Mouse (Mus musculus): Measurements from ENCODE around the gene Fsd1.
A peak's percentile ranks its signal among the peaks of the same experiment; 100 is the strongest.

Gene Fsd1

DNA sequence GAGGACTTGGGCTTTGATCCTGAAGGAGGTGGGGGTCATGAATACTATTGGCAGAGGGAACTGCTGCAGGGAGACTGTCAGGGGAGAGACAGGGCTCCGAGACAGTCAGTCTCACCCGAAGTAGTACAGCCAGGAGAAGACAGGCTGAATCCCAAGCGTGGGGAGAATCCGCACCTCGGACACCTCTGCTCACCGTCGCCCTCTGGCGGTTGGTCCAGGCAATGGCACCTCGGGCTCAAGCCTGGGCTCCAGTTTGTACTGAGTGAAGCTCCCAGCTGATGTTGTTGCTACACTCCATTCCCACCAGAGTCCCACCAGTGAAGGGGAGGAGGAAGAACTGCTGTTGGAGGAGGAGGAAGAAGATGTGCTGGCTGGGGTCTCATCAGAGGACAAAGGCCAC lies 24.4 kb downstream of the Fsd1 start:
- peak; percentile 59 for DNase-seq

DNA sequence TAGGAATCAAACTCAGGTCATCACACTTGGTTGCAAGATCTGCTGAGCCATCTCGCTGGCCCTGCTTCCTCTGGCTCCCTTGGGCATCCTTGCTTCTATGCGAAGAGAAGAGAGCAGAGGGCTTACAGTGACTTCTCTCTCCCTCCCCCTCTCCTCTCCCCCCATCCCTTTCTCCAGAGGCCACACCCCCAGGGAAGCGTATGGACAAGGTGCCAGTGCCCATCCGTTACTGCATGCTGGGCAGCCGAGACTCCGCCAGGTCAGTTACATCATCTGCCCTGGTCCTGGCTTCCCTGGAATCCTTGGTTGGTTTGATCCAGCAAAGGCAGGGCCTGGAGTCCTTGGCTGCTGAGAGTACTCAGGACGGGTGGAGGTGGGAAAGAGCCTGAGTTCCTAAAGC lies 25.1 kb downstream of the Fsd1 start:
- no peak for DNase-seq

DNA sequence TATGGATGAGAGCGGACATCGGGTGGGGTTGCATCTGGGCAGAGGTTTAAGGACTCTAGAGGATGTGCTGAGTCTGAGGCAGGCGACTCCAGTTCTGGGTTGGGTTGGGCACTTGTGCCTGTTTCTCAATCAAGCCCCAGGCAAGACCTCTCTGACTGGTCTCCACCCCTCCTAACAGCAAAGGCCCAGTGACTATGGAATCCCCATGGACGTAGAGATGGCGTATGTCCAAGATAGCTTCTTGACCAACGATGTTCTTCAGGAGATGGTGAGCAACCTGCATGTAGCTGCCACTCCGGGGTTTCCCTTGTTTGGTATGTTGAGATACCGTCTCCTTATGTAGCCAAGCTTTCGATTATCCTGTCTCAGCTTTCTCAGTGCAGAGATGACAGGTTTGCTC lies 29.0 kb downstream of the Fsd1 start:
- DNase-seq = no peak

DNA sequence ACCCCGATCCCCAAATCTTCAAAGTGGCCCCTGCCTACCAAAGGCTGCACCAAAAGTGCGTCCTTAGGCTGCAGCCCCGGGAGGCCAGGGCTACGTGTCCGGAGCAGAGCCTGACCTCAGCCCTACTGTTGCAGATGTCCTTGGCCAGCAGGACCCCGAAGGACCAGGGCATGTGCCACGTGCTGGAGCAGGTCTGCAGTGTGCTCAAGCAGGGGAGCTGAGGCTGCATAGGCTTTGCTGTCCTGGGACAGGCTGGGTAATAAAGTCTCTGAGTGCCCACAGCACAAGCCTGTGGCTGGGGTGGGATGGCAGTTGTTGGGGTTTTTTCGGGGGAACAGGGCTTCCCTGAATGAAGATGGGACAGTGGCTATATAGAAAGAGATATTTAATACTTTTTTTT lies 30.1 kb downstream of the Fsd1 start:
- DNase-seq = no peak

- no peak for DNase-seq
Measured at GRCm38 (mm10) chr17:56016793-56017785, 30.8 kb downstream of the Fsd1 start.

DNA sequence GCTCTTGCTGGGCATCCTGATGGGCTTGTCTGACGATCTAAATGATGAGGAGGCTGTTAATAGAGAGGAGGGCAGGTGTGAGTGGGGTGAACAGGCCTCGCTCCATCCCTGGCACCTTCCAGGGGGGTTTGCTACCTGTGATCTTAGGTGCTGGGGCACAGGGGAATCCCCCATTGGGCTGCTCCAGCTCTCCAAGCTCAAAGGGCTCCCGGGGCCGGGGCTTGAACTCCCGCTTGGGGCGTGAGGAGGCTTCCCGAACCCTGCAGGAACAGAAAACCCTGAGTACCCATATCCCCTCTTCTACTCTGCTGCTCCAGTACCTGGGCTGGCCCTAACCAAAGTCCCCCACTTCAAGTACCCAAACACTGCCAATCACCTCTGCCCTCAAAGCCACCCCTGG lies 31.5 kb downstream of the Fsd1 start:
- no peak for DNase-seq

DNA sequence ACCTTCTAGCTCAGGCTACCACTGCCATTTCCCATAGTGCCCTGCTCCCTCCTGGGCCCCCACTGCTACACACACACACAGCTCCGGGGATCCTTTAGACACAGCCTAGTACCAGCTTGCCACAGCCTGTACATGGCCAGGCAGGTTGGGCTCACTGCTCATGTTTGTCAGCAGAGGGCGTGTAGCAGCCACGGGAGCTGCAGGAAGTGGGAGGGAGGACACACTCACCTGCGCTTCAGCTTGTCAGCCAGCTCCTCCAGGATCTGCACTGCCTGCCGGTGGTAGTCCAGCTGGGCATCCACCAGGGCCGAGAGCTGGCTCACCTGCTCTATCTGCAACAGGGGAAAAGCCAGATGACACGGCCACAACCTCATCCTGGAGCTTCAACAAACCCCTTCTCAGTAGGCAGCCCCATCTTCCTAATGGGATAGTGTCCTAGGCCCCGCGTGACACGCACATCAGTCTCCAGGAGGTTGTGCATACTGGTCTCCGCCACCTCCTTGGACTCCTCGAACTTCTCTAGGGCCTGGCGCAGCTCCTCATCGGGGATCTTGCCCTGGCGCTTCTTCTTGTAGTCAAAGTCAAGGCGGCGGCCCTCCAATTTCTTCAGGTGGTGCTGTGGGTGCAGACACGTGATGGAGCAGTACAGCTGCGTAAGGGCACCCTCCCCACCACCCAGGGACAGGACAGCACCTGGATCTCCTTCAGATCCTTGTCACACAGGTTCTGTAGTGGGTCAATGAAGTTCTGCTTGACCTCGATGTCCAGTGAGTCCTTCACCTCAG lies 32.2 kb downstream of the Fsd1 start:
- DNase-seq = no peak

DNA sequence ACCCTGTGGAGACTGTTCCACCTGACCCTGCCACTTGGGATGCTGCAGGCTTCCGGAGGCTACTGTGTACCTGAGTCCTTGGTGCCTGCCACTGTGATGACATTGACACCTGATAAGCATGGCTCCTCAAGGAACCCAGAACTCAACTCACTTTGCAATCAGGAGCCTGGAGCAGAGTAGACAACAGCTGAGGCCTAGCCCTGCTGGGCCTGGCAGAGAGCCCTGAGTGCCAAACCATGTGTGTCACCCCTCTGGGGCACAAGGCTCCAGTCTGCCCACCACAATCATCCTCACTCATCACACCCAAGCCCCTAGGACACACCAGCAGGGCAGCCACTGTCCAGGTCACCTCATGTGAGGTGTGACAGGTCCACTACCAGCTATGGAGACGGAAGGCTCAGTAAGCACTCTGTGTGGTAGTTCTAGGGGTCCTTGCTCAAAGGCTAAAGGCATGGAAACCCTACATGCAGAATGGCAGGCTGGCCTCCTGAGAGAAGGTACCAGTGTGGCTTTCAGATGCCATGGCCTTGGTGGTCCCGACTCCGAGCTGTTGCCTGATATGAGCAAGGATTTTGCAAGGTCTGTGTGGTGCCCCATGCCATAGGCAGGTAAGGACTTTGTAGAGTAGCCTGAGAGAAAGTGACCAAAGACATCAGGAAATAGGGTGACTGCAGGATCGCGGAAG lies 34.2 kb downstream of the Fsd1 start:
- DNase-seq = no peak

DNA sequence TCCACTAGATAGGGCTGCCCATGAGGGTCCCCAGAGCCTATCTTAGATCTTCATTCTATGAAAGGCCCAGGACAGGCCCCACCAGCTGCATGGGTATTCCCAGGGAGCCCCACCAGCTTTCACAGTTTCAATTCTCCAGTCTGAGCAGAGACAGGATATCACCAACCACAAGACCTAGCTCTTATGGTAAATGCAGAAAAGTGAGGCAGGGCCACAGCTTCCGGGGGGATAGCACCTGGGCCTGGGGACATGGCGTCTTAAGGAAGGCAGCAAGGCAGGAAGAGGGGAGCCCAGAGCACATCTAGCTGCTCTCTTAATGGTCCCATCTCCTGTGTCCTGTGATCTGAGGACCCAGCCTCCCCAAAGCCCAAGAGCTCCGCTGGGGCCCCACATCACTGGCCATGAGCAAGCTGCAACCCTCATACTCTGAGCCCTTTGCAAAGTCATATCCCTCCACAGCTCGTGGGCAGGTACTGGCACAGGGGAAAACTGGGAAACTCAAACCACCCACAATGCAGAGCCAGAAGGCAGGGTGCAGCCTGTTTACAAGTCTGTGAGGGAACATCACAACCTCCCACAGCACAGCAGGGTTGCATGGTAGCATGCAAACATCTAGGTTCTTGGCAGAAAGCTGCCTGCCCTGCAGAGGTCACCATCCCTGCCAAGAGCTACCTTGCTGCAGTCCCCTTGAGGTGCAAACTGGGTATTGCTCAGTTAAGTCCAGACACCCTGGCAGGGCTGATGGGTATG lies 35.0 kb downstream of the Fsd1 start:
- DNase-seq = no peak

DNA sequence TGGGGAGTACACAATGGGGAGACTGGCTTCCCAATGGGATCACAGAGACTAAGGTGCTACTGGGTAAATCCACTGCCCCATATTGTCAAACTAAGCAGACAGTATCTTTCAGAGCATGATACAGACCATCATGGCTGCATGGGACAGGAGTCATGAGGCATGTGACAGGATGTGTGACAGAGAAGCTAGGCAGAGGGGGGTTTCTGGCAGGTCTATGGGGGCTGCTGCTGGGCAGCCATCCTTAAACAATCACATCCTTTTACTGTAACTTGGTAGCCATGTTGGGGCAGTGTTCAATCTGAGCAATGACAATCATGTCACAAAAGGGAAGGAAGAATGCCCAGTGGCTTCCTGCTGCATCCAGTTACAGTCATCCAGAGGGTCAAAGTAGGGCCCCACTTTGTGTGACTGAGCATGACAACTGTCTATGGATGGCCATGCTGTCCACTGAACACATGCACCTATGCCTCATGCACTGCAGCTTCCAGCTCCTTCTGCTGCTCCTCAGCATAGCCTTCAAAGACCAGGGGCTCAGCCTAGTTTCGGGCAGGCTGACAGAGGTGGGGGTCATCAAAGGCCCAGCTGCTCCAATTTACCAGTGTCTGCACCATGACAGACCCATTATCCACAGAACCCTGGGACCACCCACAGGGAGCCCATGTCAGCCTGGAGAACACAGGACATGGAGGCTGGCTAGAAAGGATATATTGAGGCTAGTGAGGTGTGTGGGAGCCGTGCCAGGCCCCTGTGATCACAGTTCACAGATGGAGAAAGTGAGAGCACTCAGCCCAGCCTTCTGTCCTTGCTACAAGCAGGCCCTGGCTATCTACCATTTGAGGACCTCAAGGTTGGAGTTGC lies 36.1 kb downstream of the Fsd1 start:
- no peak for DNase-seq

GRCm38 (mm10) chr17:56022989-56023290 lies 36.6 kb downstream of the Fsd1 start:
- no peak for DNase-seq

DNA sequence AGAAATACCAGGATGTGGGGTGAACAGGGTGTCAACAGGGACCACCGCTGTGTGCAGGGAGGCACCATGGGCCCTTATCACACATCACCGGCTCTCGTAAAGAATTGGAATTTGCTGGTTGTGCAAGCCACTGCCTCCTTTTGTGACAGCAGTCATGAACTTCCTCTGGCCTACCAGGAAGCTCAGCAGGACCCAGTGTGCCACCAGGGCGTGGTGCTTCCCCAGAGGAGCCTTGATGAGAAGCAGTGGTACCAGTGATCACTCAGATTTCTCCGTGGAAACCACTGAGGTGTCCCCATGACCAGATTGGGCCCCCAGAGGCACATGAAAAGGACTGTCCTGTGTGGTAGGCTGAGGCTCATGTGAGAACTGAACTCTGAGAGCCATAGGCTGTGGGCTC lies 37.1 kb downstream of the Fsd1 start:
- no peak for DNase-seq

DNA sequence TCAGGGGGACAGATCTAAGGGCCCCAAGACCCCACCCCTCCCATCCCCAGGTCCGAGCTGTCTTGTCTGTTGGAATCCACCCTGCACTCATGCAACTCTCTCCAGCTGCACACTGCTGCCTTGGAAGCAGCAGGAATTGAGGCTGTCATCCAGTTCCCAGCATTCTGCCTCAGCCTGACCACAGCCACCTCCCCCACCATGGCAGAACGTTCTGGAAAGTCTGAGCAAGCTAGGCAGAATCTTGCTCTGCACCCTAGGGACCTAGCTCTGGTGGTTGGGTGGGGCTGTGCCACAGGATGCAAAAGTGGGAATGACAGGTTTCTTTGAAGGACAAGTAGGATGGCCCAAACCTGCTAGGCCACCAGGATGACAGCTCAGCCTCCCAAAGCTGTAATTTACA lies 38.2 kb downstream of the Fsd1 start:
- no peak for DNase-seq

DNA sequence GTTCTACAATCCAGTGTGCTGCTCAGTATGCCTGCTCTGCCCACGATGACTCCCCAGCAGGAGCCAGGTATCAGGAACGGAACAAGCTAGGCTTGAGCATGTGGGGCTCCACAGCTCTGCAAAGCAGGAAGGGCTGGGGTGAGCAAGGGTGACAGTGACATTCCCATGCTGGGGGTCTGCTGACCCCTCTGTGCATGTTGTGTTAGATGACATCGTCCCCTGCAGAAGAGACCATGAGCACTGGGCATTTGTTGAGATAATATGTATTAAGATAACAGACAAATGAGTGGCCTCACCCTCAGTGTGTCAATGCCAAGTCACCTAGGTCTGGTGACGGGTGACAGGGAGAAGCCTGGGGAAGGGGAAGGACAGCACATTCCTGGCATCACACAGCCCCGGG lies 38.6 kb downstream of the Fsd1 start:
- no peak for DNase-seq

GRCm38 (mm10) chr17:56026303-56026702 lies 40.0 kb downstream of the Fsd1 start:
- DNase-seq = no peak

- DNase-seq = no peak
Measured at GRCm38 (mm10) chr17:56026881-56027280, 40.6 kb downstream of the Fsd1 start.

- no peak for DNase-seq
Measured at GRCm38 (mm10) chr17:56027801-56028441, 41.6 kb downstream of the Fsd1 start.

DNA sequence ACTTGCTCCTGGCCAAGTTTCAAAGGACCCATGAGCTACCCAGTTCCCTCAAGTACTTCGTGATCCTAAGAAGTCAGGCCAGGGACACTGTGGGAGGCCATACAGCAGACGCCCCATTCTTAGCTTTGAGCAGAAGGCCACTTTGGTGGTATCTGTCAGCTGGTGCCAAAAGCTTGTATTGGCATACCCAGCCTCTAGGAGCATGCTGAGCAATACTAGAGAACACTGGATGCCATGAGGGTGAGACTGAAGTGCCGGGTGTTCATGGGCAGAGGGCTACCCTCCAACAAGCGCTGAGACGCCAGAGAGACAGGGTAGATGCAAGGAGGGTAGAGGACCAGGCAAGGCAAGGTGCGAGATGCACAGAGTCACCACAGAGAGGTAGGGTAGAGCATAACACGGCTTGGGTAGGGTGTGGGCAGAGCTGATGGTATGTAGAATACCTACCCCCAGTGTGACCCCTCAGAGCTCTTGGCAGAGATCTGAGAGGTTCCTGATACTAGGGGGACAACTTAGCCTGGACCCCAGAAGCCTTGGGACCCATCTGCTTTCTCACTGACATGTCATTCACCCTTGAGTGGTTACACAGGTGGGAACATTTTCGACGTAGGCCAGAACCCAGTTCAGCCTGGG lies 44.0 kb downstream of the Fsd1 start:
- DNase-seq = no peak

GRCm38 (mm10) chr17:56030919-56031318 lies 44.6 kb downstream of the Fsd1 start:
- peak; percentile 81 for DNase-seq

DNA sequence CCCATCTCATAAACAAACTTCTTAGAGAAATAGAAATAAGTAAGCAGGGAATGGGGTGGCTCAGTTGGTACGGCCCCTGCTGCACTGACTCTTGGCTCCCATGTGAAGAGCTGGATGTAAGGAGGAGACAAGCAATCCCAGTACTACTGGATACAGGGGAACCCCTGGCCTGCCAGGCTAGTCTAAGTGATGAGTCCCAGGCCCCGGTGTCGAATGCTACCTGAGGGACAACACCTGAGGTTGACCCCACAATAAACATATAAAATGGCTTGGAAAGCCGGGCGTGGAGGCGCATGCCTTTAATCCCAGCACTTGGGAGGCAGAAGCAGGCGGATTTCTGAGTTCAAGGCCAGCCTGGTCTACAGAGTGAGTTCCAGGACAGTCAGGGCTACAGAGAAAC lies 45.1 kb downstream of the Fsd1 start:
- no peak for DNase-seq

Data from kidney, adult 11 months (tissue).